Mouse (Mus musculus): Measurements from ENCODE around the gene Adap1.

DNA sequence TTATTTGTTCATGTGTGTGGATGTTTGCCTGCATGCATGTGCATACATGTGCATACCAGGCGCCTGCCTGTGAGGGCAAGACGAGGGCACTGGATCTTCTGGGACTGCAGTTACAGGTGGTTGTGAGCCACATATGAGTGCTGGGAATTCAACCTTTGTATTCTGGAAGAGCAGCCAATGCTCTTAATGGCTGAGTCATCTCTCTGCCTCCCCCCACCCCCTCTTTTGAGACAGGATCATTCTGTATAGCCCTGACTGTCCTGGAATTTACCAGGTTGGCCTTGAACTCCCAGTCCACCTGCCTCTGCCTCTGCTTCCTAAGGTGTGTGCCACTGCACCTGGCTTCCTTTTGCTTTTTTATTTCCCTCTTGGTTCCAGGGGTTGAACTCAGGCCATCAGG lies 49.4 kb upstream of the Adap1 start:
- no peak for TF ChIP-seq POLR2A (IDR thresholded peaks at IDR 0.05; ENCODE audit: borderline replicate concordance, insufficient read depth, low read length)
- no peak for TF ChIP-seq CTCF (IDR thresholded peaks at IDR 0.05; ENCODE audit: borderline replicate concordance, insufficient read depth, low read depth, low read length)
